Mouse (Mus musculus): ENCODE results near the gene Fmnl3. TPM values are rescaled to one million over a fixed set of nuclear protein-coding genes. Genes with fewer than 3 reads are reported as not detected.

Gene Fmnl3
- polyA plus RNA-seq, 1 experiment: 10.7 TPM

GRCm38 (mm10) chr15:99368583-99369266 is 1.6 kb downstream of the Fmnl3 start:
- no peak for DNase-seq
- Histone ChIP-seq H3K4me1 (ENCODE audit: control insufficient read depth, insufficient read depth, low read length) (no peaks in the 10 kb centered on the region), H3K27ac (ENCODE audit: insufficient read depth, low read length) (no peak overlapping the region), H3K4me3 (replicated peaks; ENCODE audit: insufficient read depth, low read depth, low read length) (no peak overlapping the region), H3K27me3 (ENCODE audit: control insufficient read depth, insufficient read depth, low read length) (no peaks in the 10 kb centered on the region)
- WGBS: 71% methylated on average over 4 of the region's 4 CpGs
- no peak for TF ChIP-seq POLR2A (IDR thresholded peaks at IDR 0.05; ENCODE audit: borderline replicate concordance, insufficient read depth, low read length)
- no peak for TF ChIP-seq CTCF (IDR thresholded peaks at IDR 0.05; ENCODE audit: borderline replicate concordance, insufficient read depth, low read depth, low read length)

- no peak overlapping the region for H3K27ac ChIP-seq (ENCODE audit: insufficient read depth, low read length)
- TF ChIP-seq CTCF (IDR thresholded peaks at IDR 0.05; ENCODE audit: borderline replicate concordance, insufficient read depth, low read depth, low read length) (no peak), POLR2A (IDR thresholded peaks at IDR 0.05; ENCODE audit: borderline replicate concordance, insufficient read depth, low read length) (no peak)
- no peak for DNase-seq
- H3K27me3 ChIP-seq (ENCODE audit: control insufficient read depth, insufficient read depth, low read length): no peaks in the 10 kb centered on the region
- no peaks in the 10 kb centered on the region for H3K4me1 ChIP-seq (ENCODE audit: control insufficient read depth, insufficient read depth, low read length)
- H3K4me3 ChIP-seq (replicated peaks; ENCODE audit: insufficient read depth, low read depth, low read length): no peak overlapping the region
- 77% methylated on average over 8 of the region's 8 CpGs for WGBS
Measured at GRCm38 (mm10) chr15:99364921-99365320, 5.4 kb downstream of the Fmnl3 start.

GRCm38 (mm10) chr15:99364022-99364530 is 6.2 kb downstream of the Fmnl3 start:
- no peak overlapping the region for H3K27ac ChIP-seq (ENCODE audit: insufficient read depth, low read length)
- 77% methylated on average over 7 of the region's 7 CpGs for WGBS
- no peak for DNase-seq
- H3K4me3 ChIP-seq (replicated peaks; ENCODE audit: insufficient read depth, low read depth, low read length): no peak overlapping the region
- no peaks in the 10 kb centered on the region for H3K27me3 ChIP-seq (ENCODE audit: control insufficient read depth, insufficient read depth, low read length)
- TF ChIP-seq POLR2A (IDR thresholded peaks at IDR 0.05; ENCODE audit: borderline replicate concordance, insufficient read depth, low read length): no peak
- no peak for TF ChIP-seq CTCF (IDR thresholded peaks at IDR 0.05; ENCODE audit: borderline replicate concordance, insufficient read depth, low read depth, low read length)
- 0 out of 2 replicates have a peak, but pooled peaks cover 3% of the 10 kb centered on the region for H3K4me1 ChIP-seq (ENCODE audit: control insufficient read depth, insufficient read depth, low read length)

- DNase-seq: no peak
Measured at GRCm38 (mm10) chr15:99358952-99359351, 11.3 kb downstream of the Fmnl3 start.

GRCm38 (mm10) chr15:99356462-99356861 is 13.8 kb downstream of the Fmnl3 start:
- TF ChIP-seq POLR2A (IDR thresholded peaks at IDR 0.05; ENCODE audit: borderline replicate concordance, insufficient read depth, low read length) (no peak), CTCF (IDR thresholded peaks at IDR 0.05; ENCODE audit: borderline replicate concordance, insufficient read depth, low read depth, low read length) (no peak)
- no peak overlapping the region for H3K4me3 ChIP-seq (replicated peaks; ENCODE audit: insufficient read depth, low read depth, low read length)
- H3K27ac ChIP-seq (ENCODE audit: insufficient read depth, low read length): no peak overlapping the region
- 65% methylated on average over 6 of the region's 6 CpGs for WGBS
- no peak for DNase-seq
- H3K4me1 ChIP-seq (ENCODE audit: control insufficient read depth, insufficient read depth, low read length): 0 out of 2 replicates have a peak, but pooled peaks cover 3% of the 10 kb centered on the region
- no peaks in the 10 kb centered on the region for H3K27me3 ChIP-seq (ENCODE audit: control insufficient read depth, insufficient read depth, low read length)

More at GRCm38 (mm10) chr15:99358952-99359351, 11.3 kb downstream of the Fmnl3 start:
- TF ChIP-seq CTCF (IDR thresholded peaks at IDR 0.05; ENCODE audit: borderline replicate concordance, insufficient read depth, low read depth, low read length): no peak
- TF ChIP-seq POLR2A (IDR thresholded peaks at IDR 0.05; ENCODE audit: borderline replicate concordance, insufficient read depth, low read length): no peak
- Histone ChIP-seq H3K27ac (ENCODE audit: insufficient read depth, low read length) (no peak overlapping the region), H3K4me3 (replicated peaks; ENCODE audit: insufficient read depth, low read depth, low read length) (no peak overlapping the region), H3K4me1 (ENCODE audit: control insufficient read depth, insufficient read depth, low read length) (0 out of 2 replicates have a peak, but pooled peaks cover 3% of the 10 kb centered on the region), H3K27me3 (ENCODE audit: control insufficient read depth, insufficient read depth, low read length) (no peaks in the 10 kb centered on the region)
- 75% methylated on average over 9 of the region's 9 CpGs for WGBS

- H3K4me1 ChIP-seq (ENCODE audit: control insufficient read depth, insufficient read depth, low read length): 0 out of 2 replicates have a peak, but pooled peaks cover 3% of the 10 kb centered on the region
- H3K27ac ChIP-seq (ENCODE audit: insufficient read depth, low read length): no peak overlapping the region
- DNase-seq: no peak
- no peaks in the 10 kb centered on the region for H3K27me3 ChIP-seq (ENCODE audit: control insufficient read depth, insufficient read depth, low read length)
- H3K4me3 ChIP-seq (replicated peaks; ENCODE audit: insufficient read depth, low read depth, low read length): no peak overlapping the region
- TF ChIP-seq CTCF (IDR thresholded peaks at IDR 0.05; ENCODE audit: borderline replicate concordance, insufficient read depth, low read depth, low read length): no peak
- TF ChIP-seq POLR2A (IDR thresholded peaks at IDR 0.05; ENCODE audit: borderline replicate concordance, insufficient read depth, low read length): no peak
- WGBS: 55% methylated on average over 6 of the region's 6 CpGs
Measured at GRCm38 (mm10) chr15:99355660-99356059, 14.6 kb downstream of the Fmnl3 start.

GRCm38 (mm10) chr15:99352306-99352705 is 18.0 kb downstream of the Fmnl3 start:
- H3K4me1 ChIP-seq (ENCODE audit: control insufficient read depth, insufficient read depth, low read length): no peaks in the 10 kb centered on the region
- 83% methylated on average over 5 of the region's 5 CpGs for WGBS
- TF ChIP-seq CTCF (IDR thresholded peaks at IDR 0.05; ENCODE audit: borderline replicate concordance, insufficient read depth, low read depth, low read length): no peak
- no peak for TF ChIP-seq POLR2A (IDR thresholded peaks at IDR 0.05; ENCODE audit: borderline replicate concordance, insufficient read depth, low read length)

GRCm38 (mm10) chr15:99351610-99352009 is 18.7 kb downstream of the Fmnl3 start:
- H3K27ac ChIP-seq (ENCODE audit: insufficient read depth, low read length): no peak overlapping the region
- TF ChIP-seq CTCF (IDR thresholded peaks at IDR 0.05; ENCODE audit: borderline replicate concordance, insufficient read depth, low read depth, low read length): no peak
- no peak for TF ChIP-seq POLR2A (IDR thresholded peaks at IDR 0.05; ENCODE audit: borderline replicate concordance, insufficient read depth, low read length)
- WGBS: 84% methylated on average over 6 of the region's 6 CpGs
- H3K4me1 ChIP-seq (ENCODE audit: control insufficient read depth, insufficient read depth, low read length): no peaks in the 10 kb centered on the region
- no peak for DNase-seq
- H3K27me3 ChIP-seq (ENCODE audit: control insufficient read depth, insufficient read depth, low read length): no peaks in the 10 kb centered on the region
- no peak overlapping the region for H3K4me3 ChIP-seq (replicated peaks; ENCODE audit: insufficient read depth, low read depth, low read length)

More at GRCm38 (mm10) chr15:99352306-99352705, 18.0 kb downstream of the Fmnl3 start:
- Histone ChIP-seq H3K27ac (ENCODE audit: insufficient read depth, low read length) (no peak overlapping the region), H3K27me3 (ENCODE audit: control insufficient read depth, insufficient read depth, low read length) (no peaks in the 10 kb centered on the region), H3K4me3 (replicated peaks; ENCODE audit: insufficient read depth, low read depth, low read length) (no peak overlapping the region)
- no peak for DNase-seq
